Mouse (Mus musculus): Measurements from ENCODE around the gene Ide. TPM values are rescaled to one million over a fixed set of nuclear protein-coding genes. Genes with fewer than 3 reads are reported as not detected.

Gene Ide
- polyA plus RNA-seq, 1 experiment from 2014 or later: 15.6 TPM

- no peak overlapping the region for H3K9ac ChIP-seq (replicated peaks; ENCODE audit: low read depth)
- H3K27ac ChIP-seq (ENCODE audit: low read length): no peak overlapping the region
- no peak overlapping the region for H3K4me2 ChIP-seq (replicated peaks; ENCODE audit: low read depth, low read length)
- DNase-seq (ENCODE audit: low spot score) (no peak), ATAC-seq (no peak)
- WGBS: 50% methylated on average over 5 of the region's 5 CpGs
- no peaks in the 10 kb centered on the region for H3K9me3 ChIP-seq (ENCODE audit: low read length)
- no peaks in the 10 kb centered on the region for H3K4me1 ChIP-seq (ENCODE audit: insufficient read depth, low read depth, low read length)
- TF ChIP-seq EP300 (IDR thresholded peaks at IDR 0.05) (no peak), CTCF (IDR thresholded peaks at IDR 0.05) (no peak)
- no peaks in the 10 kb centered on the region for H3K36me3 ChIP-seq (ENCODE audit: insufficient read depth, low read length)
- no peaks in the 10 kb centered on the region for H3K27me3 ChIP-seq (replicated peaks; ENCODE audit: insufficient read depth, low read length)
- H3K4me3 ChIP-seq (ENCODE audit: low read depth, low read length): no peak overlapping the region
Observed at GRCm38 (mm10) chr19:37360044-37360443, 22.4 kb upstream of the Ide start.

- Histone ChIP-seq H3K27ac (ENCODE audit: low read length) (no peak overlapping the region), H3K27me3 (replicated peaks; ENCODE audit: insufficient read depth, low read length) (no peaks in the 10 kb centered on the region), H3K9ac (replicated peaks; ENCODE audit: low read depth) (no peak overlapping the region), H3K9me3 (ENCODE audit: low read length) (no peaks in the 10 kb centered on the region; the same call in 1 of the 2 replicates), H3K36me3 (ENCODE audit: insufficient read depth, low read length) (no peaks in the 10 kb centered on the region), H3K4me1 (ENCODE audit: insufficient read depth, low read depth, low read length) (no peaks in the 10 kb centered on the region), H3K4me3 (ENCODE audit: low read depth, low read length) (no peak overlapping the region), H3K4me2 (replicated peaks; ENCODE audit: low read depth, low read length) (no peak overlapping the region)
- ATAC-seq: no peak
- WGBS: 82% methylated on average over 6 of the region's 6 CpGs
- no peak for TF ChIP-seq EP300 (IDR thresholded peaks at IDR 0.05)
- TF ChIP-seq CTCF (IDR thresholded peaks at IDR 0.05): no peak
- no peak for DNase-seq (ENCODE audit: low spot score)
Observed at GRCm38 (mm10) chr19:37353331-37353730, 15.7 kb upstream of the Ide start.

- no peak for ATAC-seq
- Histone ChIP-seq H3K36me3 (ENCODE audit: insufficient read depth, low read length) (no peaks in the 10 kb centered on the region), H3K4me3 (ENCODE audit: low read depth, low read length) (no peak overlapping the region), H3K4me1 (ENCODE audit: insufficient read depth, low read depth, low read length) (no peaks in the 10 kb centered on the region), H3K4me2 (replicated peaks; ENCODE audit: low read depth, low read length) (no peak overlapping the region), H3K27ac (ENCODE audit: low read length) (no peak overlapping the region), H3K9me3 (ENCODE audit: low read length) (no peaks in the 10 kb centered on the region; the same call in 1 of the 2 replicates), H3K9ac (replicated peaks; ENCODE audit: low read depth) (no peak overlapping the region), H3K27me3 (replicated peaks; ENCODE audit: insufficient read depth, low read length) (no peaks in the 10 kb centered on the region)
- no peak for DNase-seq (ENCODE audit: low spot score)
- no peak for TF ChIP-seq EP300 (IDR thresholded peaks at IDR 0.05)
- no peak for TF ChIP-seq CTCF (IDR thresholded peaks at IDR 0.05)
- 92% methylated on average over 3 of the region's 3 CpGs for WGBS
Observed at GRCm38 (mm10) chr19:37352756-37353155, 15.1 kb upstream of the Ide start.

GRCm38 (mm10) chr19:37348952-37349351, 11.3 kb upstream of the Ide start:
- no peak for DNase-seq (ENCODE audit: low spot score)
- no peaks in the 10 kb centered on the region for H3K27me3 ChIP-seq (replicated peaks; ENCODE audit: insufficient read depth, low read length)
- H3K4me3 ChIP-seq (ENCODE audit: low read depth, low read length): no peak overlapping the region
- no peak overlapping the region for H3K9ac ChIP-seq (replicated peaks; ENCODE audit: low read depth)
- H3K9me3 ChIP-seq (ENCODE audit: low read length): no peaks in the 10 kb centered on the region; the same call in 1 of the 2 replicates
- ATAC-seq: no peak
- H3K36me3 ChIP-seq (ENCODE audit: insufficient read depth, low read length): no peaks in the 10 kb centered on the region
- H3K4me2 ChIP-seq (replicated peaks; ENCODE audit: low read depth, low read length): no peak overlapping the region
- TF ChIP-seq CTCF (IDR thresholded peaks at IDR 0.05): no peak
- TF ChIP-seq EP300 (IDR thresholded peaks at IDR 0.05): no peak
- no peak overlapping the region for H3K27ac ChIP-seq (ENCODE audit: low read length)
- no peaks in the 10 kb centered on the region for H3K4me1 ChIP-seq (ENCODE audit: insufficient read depth, low read depth, low read length)

GRCm38 (mm10) chr19:37348331-37348730, 10.7 kb upstream of the Ide start:
- Histone ChIP-seq H3K4me2 (replicated peaks; ENCODE audit: low read depth, low read length) (no peak overlapping the region), H3K36me3 (ENCODE audit: insufficient read depth, low read length) (no peaks in the 10 kb centered on the region), H3K27ac (ENCODE audit: low read length) (no peak overlapping the region), H3K9me3 (ENCODE audit: low read length) (no peaks in the 10 kb centered on the region; the same call in 1 of the 2 replicates), H3K4me3 (ENCODE audit: low read depth, low read length) (no peak overlapping the region), H3K9ac (replicated peaks; ENCODE audit: low read depth) (no peak overlapping the region), H3K27me3 (replicated peaks; ENCODE audit: insufficient read depth, low read length) (no peaks in the 10 kb centered on the region), H3K4me1 (ENCODE audit: insufficient read depth, low read depth, low read length) (no peaks in the 10 kb centered on the region)
- TF ChIP-seq EP300 (IDR thresholded peaks at IDR 0.05): no peak
- no peak for TF ChIP-seq CTCF (IDR thresholded peaks at IDR 0.05)
- 77% methylated on average over 10 of the region's 10 CpGs for WGBS
- DNase-seq (ENCODE audit: low spot score) (no peak), ATAC-seq (no peak)

GRCm38 (mm10) chr19:37346258-37346657, 8.6 kb upstream of the Ide start:
- Histone ChIP-seq H3K27ac (ENCODE audit: low read length) (no peak overlapping the region), H3K9me3 (ENCODE audit: low read length) (no peaks in the 10 kb centered on the region), H3K4me1 (ENCODE audit: insufficient read depth, low read depth, low read length) (no peaks in the 10 kb centered on the region), H3K9ac (replicated peaks; ENCODE audit: low read depth) (no peak overlapping the region), H3K27me3 (replicated peaks; ENCODE audit: insufficient read depth, low read length) (no peaks in the 10 kb centered on the region), H3K4me3 (ENCODE audit: low read depth, low read length) (no peak overlapping the region), H3K4me2 (replicated peaks; ENCODE audit: low read depth, low read length) (no peak overlapping the region), H3K36me3 (ENCODE audit: insufficient read depth, low read length) (no peaks in the 10 kb centered on the region)
- DNase-seq (ENCODE audit: low spot score) (no peak), ATAC-seq (no peak)
- WGBS: 60% methylated on average over 3 of the region's 3 CpGs
- TF ChIP-seq EP300 (IDR thresholded peaks at IDR 0.05) (no peak), CTCF (IDR thresholded peaks at IDR 0.05) (no peak)

GRCm38 (mm10) chr19:37343899-37344298, 6.2 kb upstream of the Ide start:
- no peak for ATAC-seq

More at GRCm38 (mm10) chr19:37343899-37344298, 6.2 kb upstream of the Ide start:
- TF ChIP-seq CTCF (IDR thresholded peaks at IDR 0.05) (no peak), EP300 (IDR thresholded peaks at IDR 0.05) (no peak)
- WGBS: 75% methylated on average over 5 of the region's 5 CpGs
- no peaks in the 10 kb centered on the region for H3K36me3 ChIP-seq (ENCODE audit: insufficient read depth, low read length)
- no peaks in the 10 kb centered on the region for H3K27me3 ChIP-seq (replicated peaks; ENCODE audit: insufficient read depth, low read length)
- no peaks in the 10 kb centered on the region for H3K4me1 ChIP-seq (ENCODE audit: insufficient read depth, low read depth, low read length)
- no peak overlapping the region for H3K4me3 ChIP-seq (ENCODE audit: low read depth, low read length)
- no peak for DNase-seq (ENCODE audit: low spot score)
- no peaks in the 10 kb centered on the region for H3K9me3 ChIP-seq (ENCODE audit: low read length)
- no peak overlapping the region for H3K27ac ChIP-seq (ENCODE audit: low read length)
- H3K9ac ChIP-seq (replicated peaks; ENCODE audit: low read depth): no peak overlapping the region
- H3K4me2 ChIP-seq (replicated peaks; ENCODE audit: low read depth, low read length): no peak overlapping the region

Measured in lung, postnatal 0 days (tissue).